Mouse (Mus musculus): ENCODE measurements around the gene Dmpk.

GRCm38 (mm10) chr7:19088813-19089212, 5.2 kb downstream of the Dmpk start:
- TF ChIP-seq CTCF (IDR thresholded peaks at IDR 0.05; ENCODE audit: low read depth) (peak; percentile 86), EP300 (optimal IDR thresholded peaks at IDR 0.05) (no peak)

All from stomach, postnatal 0 days (tissue).